ENCODE assay signal across 32 mouse cellular contexts in the genomic region with DNA sequence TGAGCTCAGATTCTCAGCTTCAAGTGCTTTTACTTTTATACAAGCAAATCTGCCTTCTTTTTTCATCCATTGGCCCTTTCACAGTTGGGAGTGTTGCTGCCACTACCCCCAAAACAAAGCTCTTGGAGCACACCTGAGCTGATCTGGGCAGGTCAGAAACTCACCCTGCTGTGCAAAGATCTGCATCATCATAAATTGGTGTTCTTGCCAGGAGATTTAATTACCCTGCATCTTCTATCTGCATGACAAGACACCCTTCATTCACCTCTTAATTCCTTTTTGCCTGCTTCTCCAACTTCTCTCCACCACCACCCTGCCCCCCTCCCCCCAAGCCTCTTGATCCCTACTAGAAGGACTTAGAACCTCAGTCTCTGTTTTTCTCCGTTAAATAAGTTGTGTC. TPM values are rescaled to one million over a fixed set of nuclear protein-coding genes. Genes with fewer than 3 reads are reported as not detected.
"Had no signal": no experiment of that assay in that cellular context is flagged by ENCODE, and none has a peak within 500 bp of the region (broad histone marks: within the 10 kb centered on the region; RNA-seq: fewer than 3 reads in every experiment).

No protein-coding gene starts in this region.

- DNase-seq: left cerebral cortex, postnatal 4 days; liver, embryonic 13.5 days; liver, postnatal 0 days; lung, adult 18-20 months; lung, adult 2 months; lung, embryonic 14.5 days; lung, postnatal 10 days; lung, postnatal 14 days; lung, postnatal 36 days; lung, postnatal 4 days; midbrain, embryonic 14.5 days had no signal

- H3K4me3 ChIP-seq: limb, embryonic 10.5 days; limb, embryonic 12.5 days; limb, embryonic 13.5 days; limb, embryonic 15.5 days; liver, embryonic 12.5 days; liver, embryonic 13.5 days; liver, embryonic 15.5 days; lung, embryonic 15.5 days; megakaryocyte, embryonic 14.5 days; midbrain, embryonic 10.5 days; midbrain, embryonic 12.5 days; midbrain, embryonic 13.5 days; midbrain, embryonic 15.5 days; myocyte; neural tube, embryonic 12.5 days; neural tube, embryonic 13.5 days had no signal

- H3K4me1 ChIP-seq: limb, embryonic 10.5 days; limb, embryonic 12.5 days; limb, embryonic 13.5 days; limb, embryonic 15.5 days; liver, embryonic 12.5 days; liver, embryonic 13.5 days; liver, embryonic 15.5 days; lung, embryonic 15.5 days; midbrain, embryonic 10.5 days; midbrain, embryonic 12.5 days; midbrain, embryonic 13.5 days; midbrain, embryonic 15.5 days; neural tube, embryonic 12.5 days; neural tube, embryonic 13.5 days had no signal

- H3K27me3 ChIP-seq: limb, embryonic 12.5 days; limb, embryonic 13.5 days; limb, embryonic 15.5 days; liver, embryonic 12.5 days; liver, embryonic 13.5 days; liver, embryonic 15.5 days; lung, embryonic 15.5 days; midbrain, embryonic 12.5 days; midbrain, embryonic 13.5 days; midbrain, embryonic 15.5 days; neural tube, embryonic 12.5 days; neural tube, embryonic 13.5 days had no signal

- H3K36me3 ChIP-seq: limb, embryonic 10.5 days; limb, embryonic 12.5 days; limb, embryonic 13.5 days; limb, embryonic 15.5 days; liver, embryonic 12.5 days; liver, embryonic 13.5 days; liver, embryonic 15.5 days; lung, embryonic 15.5 days; midbrain, embryonic 10.5 days; midbrain, embryonic 12.5 days; midbrain, embryonic 13.5 days; midbrain, embryonic 15.5 days; neural tube, embryonic 12.5 days; neural tube, embryonic 13.5 days had no signal

- H3K9me3 ChIP-seq: limb, embryonic 10.5 days; limb, embryonic 12.5 days; limb, embryonic 13.5 days; limb, embryonic 15.5 days; liver, embryonic 12.5 days; liver, embryonic 13.5 days; liver, embryonic 15.5 days; lung, embryonic 15.5 days; midbrain, embryonic 12.5 days; midbrain, embryonic 13.5 days; midbrain, embryonic 15.5 days; neural tube, embryonic 12.5 days; neural tube, embryonic 13.5 days had no signal

RNA-seq across cellular contexts. Expression of a gene that starts 14.6 kb away (rescaled TPM):
- total RNA-seq: left cerebral cortex, adult 8-10 months; left cerebral cortex, postnatal 14 days; left cerebral cortex, postnatal 36 days; left cerebral cortex, postnatal 4 days; liver, adult 2 months; megakaryocyte-erythroid progenitor cell, adult 5-6 weeks; midbrain, postnatal 0 days had no signal
